Mouse (Mus musculus): ENCODE measurements at regions not wholly inside any gene's neighbourhood (a gene's known extent, or its start where the extent isn't known, plus 50 kb on each side); places are given as distances from the start of the nearest gene placed in this dataset.
A peak's percentile ranks its signal among the peaks of the same experiment; 100 is the strongest.

- no peak for DNase-seq (ENCODE audit: extremely low spot score in 1 of 2, low spot score in 1 of 2)
These were observed 179.8 kb downstream of the Samd5 start for GRCm38 (mm10) chr10:9495143-9495651.

- no peak for DNase-seq (ENCODE audit: extremely low spot score in 1 of 2, low spot score in 1 of 2)
These were observed 184.6 kb downstream of the Samd5 start for GRCm38 (mm10) chr10:9490416-9490815.

GRCm38 (mm10) chr10:9462361-9462760 is 212.6 kb downstream of the Samd5 start:
- DNase-seq (ENCODE audit: extremely low spot score in 1 of 2, low spot score in 1 of 2), result no peak

- no peak for DNase-seq (ENCODE audit: extremely low spot score in 1 of 2, low spot score in 1 of 2)
These were observed 215.9 kb downstream of the Samd5 start for GRCm38 (mm10) chr10:9459145-9459544.

GRCm38 (mm10) chr10:9458466-9458865 is 216.5 kb downstream of the Samd5 start:
- no peak for DNase-seq (ENCODE audit: extremely low spot score in 1 of 2, low spot score in 1 of 2)

- no peak for DNase-seq (ENCODE audit: extremely low spot score in 1 of 2, low spot score in 1 of 2)
These were observed 217.8 kb downstream of the Samd5 start for GRCm38 (mm10) chr10:9457222-9457621.

GRCm38 (mm10) chr10:9439072-9439471 is 235.9 kb downstream of the Samd5 start:
- DNase-seq (ENCODE audit: extremely low spot score in 1 of 2, low spot score in 1 of 2), result no peak

- DNase-seq (ENCODE audit: extremely low spot score in 1 of 2, low spot score in 1 of 2), result no peak
These were observed 236.6 kb downstream of the Samd5 start for GRCm38 (mm10) chr10:9438366-9438765.

GRCm38 (mm10) chr10:9429085-9429484 is 245.9 kb downstream of the Samd5 start:
- DNase-seq (ENCODE audit: extremely low spot score in 1 of 2, low spot score in 1 of 2), result no peak

GRCm38 (mm10) chr10:9420741-9421140 is 254.3 kb downstream of the Samd5 start:
- no peak for DNase-seq (ENCODE audit: extremely low spot score in 1 of 2, low spot score in 1 of 2)

GRCm38 (mm10) chr10:9416685-9417084 is 258.3 kb downstream of the Samd5 start:
- peak in 1 of 2 experiments; percentile 37 for DNase-seq (ENCODE audit: extremely low spot score in 1 of 2, low spot score in 1 of 2)

GRCm38 (mm10) chr10:9406101-9406500 is 268.9 kb downstream of the Samd5 start:
- DNase-seq (ENCODE audit: extremely low spot score in 1 of 2, low spot score in 1 of 2), result no peak

- DNase-seq (ENCODE audit: extremely low spot score in 1 of 2, low spot score in 1 of 2), result no peak
These were observed 269.6 kb downstream of the Samd5 start for GRCm38 (mm10) chr10:9405417-9405816.

- no peak for DNase-seq (ENCODE audit: extremely low spot score in 1 of 2, low spot score in 1 of 2)
These were observed 270.0 kb downstream of the Samd5 start for GRCm38 (mm10) chr10:9404963-9405362.

GRCm38 (mm10) chr10:9400911-9401617 is 273.9 kb downstream of the Samd5 start:
- DNase-seq (ENCODE audit: extremely low spot score in 1 of 2, low spot score in 1 of 2), result no peak

- DNase-seq (ENCODE audit: extremely low spot score in 1 of 2, low spot score in 1 of 2), result no peak
These were observed 297.4 kb downstream of the Samd5 start for GRCm38 (mm10) chr10:9377440-9378101.

- DNase-seq (ENCODE audit: extremely low spot score in 1 of 2, low spot score in 1 of 2), result no peak
These were observed 312.6 kb downstream of the Samd5 start for GRCm38 (mm10) chr10:9362306-9362865.

GRCm38 (mm10) chr10:9338207-9338801 is 336.7 kb downstream of the Samd5 start:
- no peak for DNase-seq (ENCODE audit: extremely low spot score in 1 of 2, low spot score in 1 of 2)

- DNase-seq (ENCODE audit: extremely low spot score in 1 of 2, low spot score in 1 of 2), result no peak
These were observed 340.7 kb downstream of the Samd5 start for GRCm38 (mm10) chr10:9334245-9334845.

GRCm38 (mm10) chr10:9331694-9332093 is 343.3 kb downstream of the Samd5 start:
- no peak for DNase-seq (ENCODE audit: extremely low spot score in 1 of 2, low spot score in 1 of 2)

GRCm38 (mm10) chr10:9328324-9328723 is 346.7 kb downstream of the Samd5 start:
- DNase-seq (ENCODE audit: extremely low spot score in 1 of 2, low spot score in 1 of 2), result no peak
